Mouse (Mus musculus) gastrocnemius, postnatal 25 days (tissue): ENCODE data around the gene Gm28168. TPM values are rescaled to one million over a fixed set of nuclear protein-coding genes. Genes with fewer than 3 reads are reported as not detected.
"Not testable (repeated sequence)": the region's sequence is repeated elsewhere in the genome, so short reads cannot be mapped to it uniquely, and the experiment has no call there.

Experiments
- DNase-seq: peaks from one replicate; pipeline ENCODE4 v3.0.0; 2022
- long read RNA-seq, 2 experiments: library from polyadenylated mRNA; stranded (forward); transcript quantifications; one replicate each; pipeline ENCODE4 v2.0.0; 2021
- total RNA-seq, 2 experiments: library from RNA; stranded (reverse); gene quantifications; 1 replicate in 1 of 2; 2 replicates in 1 of 2; pipeline ENCODE4 v1.2.3; 2021

The Gm28168 gene
- total RNA-seq = not detected
- long read RNA-seq, experiment 1 = 0 reads
- long read RNA-seq, experiment 2 = 0 reads

DNA sequence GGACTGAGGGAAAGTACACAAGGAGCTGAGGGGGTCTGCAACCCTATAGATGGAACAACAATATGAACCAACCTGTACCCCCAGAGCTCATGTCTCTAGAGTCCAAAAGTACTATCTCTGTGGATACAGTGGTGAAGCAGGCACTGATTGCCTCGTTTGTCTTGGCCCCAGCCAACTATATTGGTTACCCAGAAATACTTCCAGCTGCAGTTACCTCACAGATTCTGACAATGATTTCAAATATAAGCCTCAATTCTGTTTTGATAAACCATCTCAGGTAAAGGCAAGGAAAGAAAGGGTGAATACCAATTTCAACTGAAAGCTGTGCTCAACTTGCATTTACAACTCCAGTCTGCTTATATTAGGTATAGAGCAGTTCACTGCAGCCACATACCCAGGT lies at the start of gene Gm28168:
Gene Gm28168, plus strand, starts transcription at position 301 of the 400 bp plus-strand sequence.
- DNase-seq = not testable (repeated sequence)

DNA sequence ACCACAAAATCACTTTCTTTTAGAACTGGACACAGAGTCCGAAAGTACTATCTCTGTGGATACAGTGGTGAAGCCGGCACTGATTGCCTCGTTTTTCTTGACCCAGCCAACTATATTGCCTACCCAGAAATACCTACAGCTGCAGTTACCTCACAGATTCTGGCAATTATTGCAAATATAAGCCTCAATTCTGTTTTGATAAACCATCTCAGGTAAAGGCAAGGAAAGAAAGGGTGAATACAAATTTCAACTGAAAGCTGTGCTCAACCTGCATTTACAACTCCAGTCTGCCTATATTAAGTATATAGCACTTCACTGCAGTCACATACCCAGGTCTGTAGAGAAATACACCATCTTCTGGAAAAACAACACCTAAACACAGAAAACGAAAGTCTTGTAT lies 37.8 kb downstream of the Gm28168 start, which contains the start of gene Gm7145:
Gene Gm7145, plus strand, starts transcription at position 301 of the 400 bp plus-strand sequence.
- no peak for DNase-seq

Other genes starting within 250 kb of the Gm28168 start
- gene Gm28363, start 230.9 kb upstream of the Gm28168 start, total RNA-seq = not detected
- not detected for gene B020011L13Rik, start 146.9 kb upstream of the Gm28168 start, total RNA-seq
- gene Gm28360, start 97.9 kb upstream of the Gm28168 start, total RNA-seq = not detected
- gene Gm7145, start 37.9 kb downstream of the Gm28168 start, total RNA-seq = not detected
- gene Gm29106, start 248.5 kb downstream of the Gm28168 start, total RNA-seq = not detected